Mouse (Mus musculus) embryo, embryonic 10 days (tissue): ENCODE measurements at regions not wholly inside any gene's neighbourhood (a gene's known extent, or its start where the extent isn't known, plus 50 kb on each side); places are given as distances from the start of the nearest gene placed in this dataset.

ENCODE experiments used
- DNase-seq: peaks from one replicate; pipeline ENCODE4 v3.0.0-alpha.2; 2015; ENCODE audit warnings: low spot score

DNA sequence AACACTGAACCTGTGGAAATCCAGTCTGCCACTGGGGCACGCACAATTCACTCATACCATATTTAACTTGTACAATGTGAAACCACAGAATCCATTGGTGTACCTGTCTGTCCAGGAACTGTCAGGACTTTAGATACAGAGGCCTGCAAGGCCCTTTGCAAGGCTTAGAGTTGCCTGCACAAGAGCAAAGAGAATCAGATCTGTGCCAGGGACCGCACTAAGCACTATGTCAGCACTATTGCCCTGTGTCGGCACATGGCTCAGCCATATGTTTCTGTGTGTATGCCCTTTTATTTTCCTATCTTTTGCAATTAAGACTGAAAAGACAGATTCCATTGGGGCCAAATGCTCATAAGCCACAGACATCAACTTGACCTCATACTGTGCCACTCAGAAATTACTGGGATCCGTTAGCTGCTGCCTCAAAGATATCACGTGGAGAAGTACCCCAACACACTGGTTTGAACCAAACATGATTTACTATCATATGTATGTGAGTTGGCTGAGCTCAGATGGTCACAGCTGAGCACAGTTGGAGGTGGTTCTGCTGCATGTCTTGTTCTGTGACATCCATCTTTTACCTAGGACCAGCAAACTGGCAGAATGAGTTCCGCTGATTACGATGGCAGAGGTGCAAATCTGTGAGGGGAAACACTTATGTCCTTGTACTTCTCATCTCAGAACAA, 181.7 kb upstream of the Prkcq start:
- no peak for DNase-seq

DNA sequence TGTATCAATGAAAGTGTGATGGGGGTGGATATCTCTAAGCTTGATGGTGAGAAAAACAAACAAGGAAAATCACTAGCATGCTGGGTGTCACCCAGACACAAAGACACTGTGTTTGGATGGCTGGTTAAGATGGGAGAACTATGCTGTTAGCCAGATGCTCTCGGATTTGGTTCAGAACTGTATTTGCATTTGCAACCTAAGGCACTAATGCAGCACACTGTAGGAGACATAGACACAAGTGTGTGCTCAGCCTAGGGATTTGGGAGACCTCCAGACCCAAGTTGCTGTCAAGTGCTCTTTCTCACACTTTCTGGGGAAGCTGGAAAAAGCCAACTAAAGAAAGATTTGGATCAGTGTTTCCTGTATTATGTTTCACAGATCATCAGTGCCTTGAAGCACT, 173.1 kb upstream of the Prkcq start:
- DNase-seq: no peak

DNA sequence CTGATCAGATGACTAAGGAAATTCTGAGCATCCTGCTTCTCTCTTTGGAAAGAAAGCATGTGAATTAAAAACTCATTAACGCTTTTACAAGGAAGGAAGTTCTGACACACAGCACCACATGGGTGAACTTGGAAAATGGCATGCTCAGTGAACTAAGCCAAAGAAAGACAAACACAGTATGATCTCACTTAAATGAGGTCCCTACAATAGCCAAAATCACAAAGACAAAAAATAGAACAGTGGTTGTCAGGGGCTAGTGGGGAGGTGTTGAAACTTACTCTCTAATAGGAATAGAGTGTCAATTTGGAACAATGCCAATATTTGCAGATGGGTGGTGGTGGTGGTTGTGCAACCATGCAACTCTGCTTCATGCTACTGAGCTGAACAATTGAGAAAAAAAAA, 172.7 kb upstream of the Prkcq start:
- DNase-seq: no peak

DNA sequence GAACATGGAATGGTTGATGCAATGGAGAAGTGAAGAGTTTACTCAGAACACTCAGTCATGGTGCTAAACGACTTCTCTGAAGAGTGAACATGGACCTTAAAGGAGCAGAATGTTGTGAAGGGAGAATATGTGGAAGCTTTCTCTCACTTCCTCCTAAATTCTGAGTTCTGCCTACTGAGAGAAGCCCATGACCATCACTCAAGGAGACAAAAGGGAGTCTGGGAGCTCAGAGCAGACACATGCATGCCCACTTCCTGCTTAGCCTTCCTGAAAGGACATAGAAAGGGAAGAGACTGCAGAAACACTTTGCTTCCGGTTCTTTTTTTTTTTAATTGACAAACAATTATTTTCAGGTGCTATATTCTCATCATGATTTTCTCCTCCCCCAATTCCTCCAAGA, 166.1 kb upstream of the Prkcq start:
- no peak for DNase-seq

DNA sequence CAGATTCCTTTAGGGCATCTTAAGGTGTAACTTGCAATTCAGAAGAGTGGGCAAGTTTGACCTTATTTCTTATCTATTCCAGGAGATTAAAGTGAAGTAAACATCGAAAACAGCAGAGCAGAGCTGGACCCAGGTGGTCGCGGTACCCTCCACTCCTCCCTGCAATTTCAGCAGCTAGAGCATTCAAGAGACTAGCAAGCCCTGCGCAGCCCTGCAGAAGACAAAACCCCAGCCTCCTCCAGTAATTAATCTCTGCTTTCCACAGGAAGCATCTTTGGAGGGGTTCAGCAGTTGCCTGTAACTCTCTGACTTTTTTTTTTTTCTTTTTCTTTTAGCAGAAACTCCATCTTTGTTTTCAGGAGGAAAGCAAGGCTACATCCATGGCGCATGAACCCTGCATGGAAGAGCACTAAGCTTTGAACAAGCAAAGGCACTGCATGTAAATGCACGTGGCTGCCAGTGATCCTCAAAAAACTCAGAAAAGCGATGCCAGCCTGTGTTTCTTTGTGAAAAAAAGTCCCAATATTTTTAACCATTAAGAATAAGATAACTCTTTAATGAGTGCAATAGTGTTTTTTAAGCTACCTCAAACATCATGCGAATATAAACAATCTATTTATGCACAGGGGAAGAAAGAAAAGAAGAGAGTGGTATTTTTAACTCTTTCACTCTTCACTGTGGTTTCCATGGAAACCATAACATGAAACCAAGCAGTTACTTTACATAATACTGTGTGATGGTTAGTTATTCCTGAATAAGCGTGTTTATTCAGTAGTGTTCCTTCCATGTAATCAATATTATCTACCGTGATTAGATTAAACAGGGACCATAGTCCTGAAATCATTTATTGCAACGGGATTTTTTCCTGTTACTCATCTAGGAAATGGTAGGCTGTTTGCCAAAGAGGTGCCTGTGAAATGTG, 160.6 kb upstream of the Prkcq start:
- DNase-seq: peak; percentile 20

DNA sequence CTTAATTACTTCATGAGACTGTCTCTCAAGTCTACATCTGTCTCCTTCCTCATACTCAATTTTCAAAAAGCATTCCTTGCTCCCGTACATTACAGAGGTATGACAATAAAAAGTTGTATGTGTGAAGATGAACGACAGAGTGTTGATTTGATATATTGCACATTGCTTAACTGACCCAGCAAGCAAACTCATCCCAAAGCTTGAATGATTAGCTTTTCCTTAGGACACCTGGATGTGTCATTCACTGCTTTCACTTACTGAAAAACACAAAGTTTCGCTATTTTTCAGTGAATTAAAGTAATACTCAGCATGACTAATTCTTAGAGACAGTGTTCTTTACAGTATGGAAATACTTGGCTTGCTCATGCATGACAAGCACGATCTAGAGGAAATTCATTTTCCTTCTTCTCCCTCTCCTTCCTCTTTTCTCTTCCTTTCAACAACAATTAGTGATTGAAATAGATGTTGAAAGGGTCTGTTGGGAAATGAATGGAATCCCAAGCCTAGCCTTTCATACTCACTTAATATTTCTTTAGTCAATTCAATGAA, 159.5 kb upstream of the Prkcq start:
- no peak for DNase-seq

DNA sequence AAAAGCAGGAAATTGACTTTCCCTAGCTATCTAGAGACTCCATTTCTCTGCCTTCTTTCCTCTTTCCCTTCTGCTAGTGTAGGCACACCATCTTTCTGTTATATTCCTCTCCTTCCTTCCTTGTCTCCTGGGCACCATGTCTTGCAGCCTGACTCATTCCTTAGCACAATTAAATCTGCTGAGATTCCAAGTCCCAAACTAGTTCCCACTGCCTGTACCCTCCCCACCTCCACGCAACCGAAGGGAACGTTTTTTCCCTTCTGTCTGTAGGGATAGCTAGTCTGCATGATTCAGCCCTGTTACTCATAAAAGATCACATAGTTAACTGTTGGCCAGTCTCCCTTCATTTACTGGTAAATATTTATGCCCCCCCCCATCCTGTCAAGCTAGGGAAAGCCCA, 158.8 kb upstream of the Prkcq start:
- DNase-seq: no peak

DNA sequence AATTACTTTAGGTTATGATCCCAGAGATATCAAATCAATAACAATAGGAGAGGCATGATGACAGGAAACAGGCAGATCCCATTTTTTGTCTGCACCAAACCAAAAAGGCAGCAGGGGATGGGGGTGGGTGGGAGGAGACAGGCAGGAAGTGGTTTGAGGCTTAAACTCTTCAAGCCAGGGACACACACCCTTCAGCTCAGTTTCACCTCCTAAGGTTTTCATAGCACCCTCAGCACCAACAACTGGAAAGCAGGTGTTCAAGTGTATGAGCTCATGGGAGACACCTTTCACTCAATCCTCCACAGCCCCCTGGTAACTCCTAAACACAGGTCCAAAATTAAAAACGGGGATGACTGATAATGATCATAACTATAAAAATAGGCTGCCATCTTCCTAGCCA, 155.5 kb upstream of the Prkcq start:
- no peak for DNase-seq

DNA sequence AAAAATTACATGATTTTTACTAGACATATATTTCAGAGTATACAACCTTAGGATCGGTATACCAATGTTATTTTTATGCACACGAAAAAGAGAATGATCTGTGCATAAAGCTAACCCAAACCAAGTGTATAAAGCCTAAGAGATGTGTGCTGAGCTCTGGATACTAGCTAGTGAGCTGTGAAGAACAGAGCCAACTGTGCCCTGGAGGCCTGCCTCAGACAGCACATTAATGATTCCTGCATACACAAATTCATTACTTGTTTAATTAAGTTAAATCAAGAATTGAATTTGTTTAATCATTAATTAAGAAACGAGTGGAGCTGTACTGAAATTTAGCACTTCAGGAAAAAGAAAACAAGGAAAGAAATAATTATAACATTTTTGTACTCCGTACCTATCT, 139.0 kb upstream of the Prkcq start:
- DNase-seq: no peak

DNA sequence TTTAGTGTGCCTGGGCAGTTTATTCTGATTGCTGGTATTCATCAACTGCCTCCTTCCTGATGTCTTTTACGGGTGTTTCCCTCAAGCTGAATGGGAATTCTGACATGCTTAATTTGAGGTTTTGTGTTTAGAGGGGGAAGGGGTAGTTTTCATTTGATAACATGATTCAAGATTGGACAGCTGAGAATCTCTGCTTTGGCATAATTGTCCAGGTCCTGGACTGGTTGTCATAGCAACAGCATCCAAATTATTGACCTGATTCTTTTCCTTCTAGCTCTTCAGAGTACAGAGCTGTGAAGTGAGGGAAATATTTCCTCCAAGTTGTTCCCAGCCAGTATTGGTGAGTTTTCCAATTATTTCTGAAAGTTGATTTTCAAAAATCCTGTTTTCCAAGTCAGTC, 137.7 kb upstream of the Prkcq start:
- DNase-seq: no peak

DNA sequence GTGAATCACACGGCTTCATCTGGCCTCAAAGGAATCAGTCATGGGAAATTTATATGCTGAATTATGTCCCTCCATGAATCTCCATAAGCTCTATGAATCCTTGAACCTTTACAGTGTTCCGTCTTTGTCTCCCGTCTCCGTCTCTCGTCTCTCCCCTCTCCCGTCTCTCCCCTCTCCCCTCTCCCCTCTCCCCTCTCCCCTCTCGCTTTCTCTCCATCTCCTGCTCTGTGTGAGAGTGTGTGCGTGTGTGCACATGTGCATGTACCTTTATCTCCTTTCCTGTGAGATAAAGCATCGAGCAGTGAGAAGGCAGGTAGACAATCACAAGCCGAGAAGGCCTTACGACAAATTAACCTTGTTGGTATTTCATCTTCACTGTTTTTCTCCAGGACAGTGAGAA, 134.6 kb upstream of the Prkcq start:
- DNase-seq: no peak

DNA sequence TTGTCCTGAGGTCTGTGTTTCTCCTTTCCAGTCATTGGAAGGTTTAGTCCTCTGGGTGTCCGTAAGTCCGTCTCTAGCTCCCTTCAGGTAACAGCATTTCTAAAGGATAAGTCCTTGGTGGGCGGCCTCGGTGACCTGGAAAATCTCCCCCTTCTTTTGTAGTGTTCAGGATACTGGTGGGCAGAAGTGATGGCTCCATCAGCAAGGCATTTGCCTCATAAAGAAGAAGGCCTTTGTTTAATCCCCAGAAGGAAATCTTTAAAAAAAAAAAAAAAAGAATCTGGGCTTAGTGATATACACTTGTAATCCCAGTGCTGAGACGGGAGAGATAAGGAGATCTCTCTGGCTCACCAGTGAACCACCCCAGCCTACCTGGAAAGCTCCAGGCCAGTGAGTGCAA, 133.5 kb upstream of the Prkcq start:
- no peak for DNase-seq

DNA sequence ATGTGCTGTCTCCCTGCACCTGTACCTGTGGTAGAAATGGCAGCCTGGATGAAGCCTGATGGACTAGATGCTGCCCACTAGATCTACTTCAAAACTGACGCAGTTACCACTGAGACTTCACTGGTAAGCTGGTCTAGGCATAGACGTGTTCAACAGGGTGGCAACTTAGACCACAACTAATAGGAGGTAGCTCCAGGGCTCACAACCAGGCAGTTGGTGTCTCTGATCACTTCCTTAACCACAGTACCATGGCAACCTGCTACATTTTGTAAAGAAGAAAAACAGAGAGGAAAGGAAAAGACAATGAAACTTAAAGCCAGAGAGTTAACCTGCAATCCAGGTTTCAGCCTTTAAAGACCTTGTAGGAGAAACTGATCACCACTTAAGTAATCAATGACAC, 131.9 kb upstream of the Prkcq start:
- DNase-seq: no peak

DNA sequence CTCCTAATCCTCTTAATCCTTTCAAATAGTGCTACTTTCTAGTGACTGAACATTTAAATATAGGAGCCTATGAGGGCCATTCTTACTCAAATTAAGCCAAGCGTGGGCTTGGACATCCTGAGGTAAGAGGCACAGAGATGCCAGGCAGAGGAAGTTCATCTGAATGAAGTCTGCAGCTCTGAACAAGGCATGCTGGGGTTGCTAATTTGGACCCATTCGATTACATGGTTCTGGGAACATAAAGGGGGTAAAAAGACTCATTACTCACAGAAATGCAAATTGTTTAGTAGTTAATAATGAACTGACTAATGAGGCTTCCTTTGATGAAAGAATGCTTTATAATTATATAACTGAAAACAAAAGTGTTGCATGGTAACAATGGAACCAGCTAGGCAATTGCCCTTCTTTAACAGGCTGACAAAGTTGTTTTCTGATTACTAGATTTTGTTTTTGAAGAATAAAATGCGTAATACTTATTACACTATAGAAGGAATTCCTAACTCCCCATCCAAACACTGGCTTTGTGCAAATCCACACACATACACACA, 127.1 kb upstream of the Prkcq start:
- no peak for DNase-seq

DNA sequence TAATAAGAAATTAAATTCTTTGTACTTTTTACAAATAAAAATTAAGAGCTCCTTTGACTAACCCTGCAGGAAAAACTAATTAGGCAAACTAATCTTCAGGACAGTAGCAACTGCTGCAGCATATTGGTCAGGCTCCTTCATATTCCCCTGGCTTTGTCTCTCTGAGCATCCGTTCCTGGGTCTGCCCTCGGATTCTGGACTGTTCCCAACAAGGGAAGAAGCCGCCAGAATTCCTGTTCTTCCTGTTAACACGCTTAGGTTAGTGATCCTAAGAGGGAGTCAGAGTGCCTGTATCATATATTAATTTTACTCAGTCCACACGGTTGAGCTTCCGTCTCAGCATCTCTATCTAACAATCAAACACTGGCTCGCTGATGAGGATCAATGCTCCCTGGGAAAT, 120.3 kb upstream of the Prkcq start:
- DNase-seq: no peak

DNA sequence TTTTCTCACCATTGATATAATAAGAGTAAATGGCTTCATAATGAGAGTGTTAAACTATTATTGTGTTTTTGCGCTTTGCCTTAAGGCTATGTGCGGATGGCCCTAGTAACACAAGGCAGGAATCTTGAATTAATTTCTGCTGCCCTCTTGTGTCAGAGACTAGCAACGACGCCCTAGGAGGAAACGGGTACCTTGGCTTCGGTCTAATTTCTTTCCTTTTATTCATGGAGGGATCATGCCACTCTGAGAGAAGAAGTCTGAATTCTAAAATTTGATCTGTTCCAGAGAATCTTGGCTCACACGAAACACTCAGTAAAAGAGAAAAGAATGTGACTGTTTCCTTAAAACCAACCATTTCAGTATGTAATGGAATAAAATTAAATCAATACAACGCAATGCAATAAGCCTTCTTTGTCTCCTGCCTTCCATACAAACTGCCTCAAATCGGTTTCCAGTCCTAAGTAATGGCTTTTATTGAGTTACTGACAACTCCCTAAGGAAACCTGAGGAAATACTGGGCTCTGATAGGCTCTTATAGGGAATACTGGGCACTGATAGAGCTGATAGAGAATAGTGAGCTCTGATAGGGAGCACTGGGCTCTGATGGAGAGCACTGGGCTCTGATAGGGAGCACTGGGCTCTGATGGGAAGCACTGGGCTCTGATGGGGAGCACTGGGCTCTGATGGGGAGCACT, 112.0 kb upstream of the Prkcq start:
- DNase-seq: peak; percentile 81

DNA sequence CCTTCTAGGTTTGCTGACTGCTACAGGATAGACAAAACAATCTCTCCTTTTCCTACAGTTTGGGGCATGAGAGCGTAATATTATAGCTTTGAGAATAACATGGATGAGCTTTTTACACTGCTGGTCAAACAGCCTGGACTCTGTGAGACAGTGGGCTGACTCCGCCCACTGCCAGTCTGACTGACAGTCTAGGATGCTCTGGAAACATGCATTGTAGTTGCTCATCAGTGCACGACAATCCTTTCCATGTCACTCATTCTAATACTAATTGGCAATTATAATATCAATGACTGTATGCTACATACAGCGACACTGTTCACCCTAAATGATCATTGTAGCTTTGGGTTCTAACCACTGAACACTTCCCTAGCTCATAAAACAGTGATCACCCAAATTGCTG, 104.5 kb upstream of the Prkcq start:
- DNase-seq: no peak

DNA sequence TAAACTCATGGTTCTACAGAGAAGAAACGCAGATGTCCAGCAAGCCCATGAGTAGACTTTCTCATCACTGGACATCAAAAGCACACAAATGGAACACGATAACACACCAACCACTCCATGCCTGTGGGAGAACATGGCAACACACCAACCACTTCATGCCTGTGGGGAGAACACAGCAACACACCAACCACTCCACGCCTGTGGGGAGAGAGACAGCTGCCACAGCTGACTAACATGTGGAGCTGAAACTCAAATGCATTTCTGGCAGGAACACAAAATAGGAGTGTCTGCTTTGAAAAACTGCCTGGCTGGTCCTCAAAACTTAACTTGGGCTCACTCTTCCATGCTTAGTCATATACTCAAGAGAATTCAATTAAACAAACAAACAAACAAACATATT, 88.4 kb upstream of the Prkcq start:
- DNase-seq: no peak

DNA sequence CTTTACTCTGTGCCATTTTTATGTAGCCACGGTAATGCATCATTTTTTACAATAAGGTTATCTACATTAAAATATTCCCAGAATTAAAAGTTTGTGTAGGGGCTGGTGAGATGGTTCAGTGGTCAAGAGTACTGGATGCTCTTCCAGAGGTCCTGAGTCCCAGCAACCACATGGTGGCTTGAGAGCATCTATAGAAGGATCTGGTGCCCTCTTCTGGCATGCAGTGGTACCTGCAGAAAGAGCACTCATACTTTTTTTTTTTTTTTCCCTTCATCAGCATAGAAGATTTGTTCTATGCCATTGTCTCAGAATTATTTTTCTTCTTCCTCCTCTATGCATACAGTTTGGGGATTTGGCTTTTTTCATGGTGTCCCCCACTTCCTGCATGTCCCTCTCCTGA, 84.9 kb upstream of the Prkcq start:
- peak; percentile 66 for DNase-seq

DNA sequence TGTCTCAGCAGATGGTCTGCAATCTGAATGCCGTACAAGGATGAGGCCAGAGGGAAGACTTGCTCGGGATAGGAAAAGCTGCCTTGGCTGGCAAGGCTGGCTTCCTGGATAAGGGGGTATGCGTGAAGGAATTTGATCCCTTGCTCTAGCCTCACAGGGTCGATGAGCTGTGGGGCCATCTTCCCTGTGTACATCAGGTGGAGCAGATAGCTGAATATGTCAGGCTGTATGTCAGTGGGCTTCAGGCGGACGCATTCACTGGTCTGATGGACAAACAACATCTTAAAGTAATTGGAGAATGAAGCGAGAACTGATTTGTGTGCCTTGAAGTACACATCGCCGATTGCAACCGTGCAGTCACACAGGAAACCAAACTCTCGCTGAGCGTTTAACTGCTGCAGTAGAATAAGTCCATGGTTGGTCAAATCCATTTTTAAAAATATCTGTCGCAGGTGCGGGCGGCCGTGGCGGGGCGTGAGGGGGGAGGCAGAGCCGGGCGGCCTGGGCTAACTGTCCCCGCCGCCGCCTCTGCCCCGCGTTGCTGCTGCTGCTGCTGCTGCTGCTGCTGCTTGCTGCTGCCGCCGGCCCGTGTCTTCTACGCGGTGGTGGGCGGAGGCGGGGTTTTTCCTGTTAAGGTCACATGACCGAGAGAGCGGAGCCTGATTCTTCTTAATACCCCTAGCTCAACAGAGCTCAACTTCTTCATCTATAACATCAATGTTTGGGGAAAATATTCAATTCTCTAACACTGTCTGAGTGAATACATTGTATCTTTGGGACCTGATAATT, 71.9 kb upstream of the Prkcq start:
- peak; percentile 55 for DNase-seq

DNA sequence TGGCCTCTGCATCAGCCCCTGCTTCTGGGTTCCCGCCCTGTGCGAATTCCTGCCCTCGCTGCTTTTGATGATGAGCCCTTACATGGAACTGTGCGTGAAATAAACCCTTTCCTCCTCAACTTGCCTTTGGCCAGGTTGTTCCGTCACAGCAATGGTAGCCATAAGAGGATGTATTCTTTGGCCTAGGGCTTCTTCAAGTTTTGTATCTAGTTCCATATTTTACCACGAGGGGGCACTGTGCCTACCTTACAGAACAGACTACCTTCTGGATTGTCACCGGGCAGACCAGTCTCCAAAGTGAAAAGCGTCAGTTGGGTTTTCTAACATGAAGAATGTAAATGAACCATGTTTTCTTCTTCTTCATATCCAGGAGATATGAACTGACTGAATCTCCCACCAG, 58.7 kb upstream of the Prkcq start:
- DNase-seq: peak; percentile 72

DNA sequence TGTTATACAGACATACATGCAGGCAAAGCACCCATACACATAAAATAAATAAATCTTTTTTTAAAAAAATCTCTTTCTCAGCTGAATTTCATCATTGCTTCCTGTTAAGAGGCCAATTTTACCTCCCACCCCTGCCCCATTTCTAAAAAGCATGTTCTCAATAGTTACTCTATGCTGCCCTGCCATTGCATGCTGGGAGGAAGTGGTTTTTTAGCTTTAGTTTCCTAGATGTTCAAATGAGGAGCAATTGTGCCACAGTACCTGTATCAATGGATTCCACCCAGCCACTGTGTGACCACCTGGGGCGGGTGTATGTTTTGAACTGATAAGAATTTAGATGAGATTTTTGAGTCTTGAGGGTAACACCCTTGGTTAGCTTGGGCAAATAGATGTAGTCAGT, 53.3 kb upstream of the Prkcq start:
- DNase-seq: no peak
